Mouse (Mus musculus) heart, postnatal 14 days (tissue): Measurements from ENCODE around the gene Ralgps2. TPM values are rescaled to one million over a fixed set of nuclear protein-coding genes. Genes with fewer than 3 reads are reported as not detected.
A peak's percentile ranks its signal among the peaks of the same experiment; 100 is the strongest.

Experiments used
- DNase-seq, 2 experiments: peaks; one replicate each; pipeline ENCODE4 v3.0.0; 2021 to 2022
- intact Hi-C: fragments of 180-260 bp; cut with DNase I; formaldehyde crosslinking; loops from one replicate; pipeline ENCODE4 v1.15.1; 2025
- total RNA-seq, 2 experiments: library from RNA; stranded (reverse); gene quantifications; 2 replicates each; pipeline ENCODE4 v1.2.3; 2021

Gene Ralgps2
- total RNA-seq, 2 experiments from 2014 or later: 16.3 to 17.1 TPM

DNA sequence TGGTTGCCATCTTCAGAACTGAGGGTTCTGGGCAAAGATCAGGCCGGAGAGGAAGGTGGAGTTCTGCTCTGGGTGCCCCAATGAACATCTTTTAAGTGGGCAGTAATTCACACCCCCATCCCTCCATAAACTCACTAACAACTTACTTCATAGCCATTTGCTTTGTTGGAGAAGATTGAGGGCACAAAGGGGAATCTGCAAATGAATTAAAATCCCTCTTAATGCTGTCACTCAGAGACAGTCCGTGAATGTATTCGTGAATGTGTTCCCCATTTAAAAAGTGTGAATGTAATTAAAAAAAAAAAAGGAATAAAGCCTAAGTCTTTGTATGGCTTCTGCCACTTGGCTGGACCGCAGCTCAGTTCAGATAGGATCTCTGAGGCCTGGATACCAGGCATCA, 159.8 kb downstream of the Ralgps2 start:
- no peak for DNase-seq
- intact Hi-C loops: no loop called here

DNA sequence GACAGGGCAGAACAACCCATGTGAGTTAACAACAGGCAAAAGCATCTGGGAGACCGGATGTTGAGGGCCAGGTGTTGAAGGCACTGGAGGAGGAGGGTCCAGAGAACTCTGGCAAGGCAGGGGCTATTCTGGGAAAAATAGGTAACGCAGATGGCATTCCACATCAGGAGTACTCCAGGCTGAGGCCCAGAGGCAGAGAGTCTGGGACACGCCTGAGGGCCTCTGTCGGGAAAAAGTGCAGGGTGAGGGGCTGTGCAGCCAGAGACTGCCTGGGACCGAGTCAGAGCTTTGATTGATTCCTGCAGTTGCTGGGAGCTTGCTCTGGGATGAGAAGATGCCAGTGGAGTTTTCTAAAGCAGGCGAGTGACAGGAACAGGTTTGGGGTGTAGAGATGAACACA, 160.4 kb downstream of the Ralgps2 start:
- intact Hi-C loops: no loop called here
- DNase-seq: no peak

DNA sequence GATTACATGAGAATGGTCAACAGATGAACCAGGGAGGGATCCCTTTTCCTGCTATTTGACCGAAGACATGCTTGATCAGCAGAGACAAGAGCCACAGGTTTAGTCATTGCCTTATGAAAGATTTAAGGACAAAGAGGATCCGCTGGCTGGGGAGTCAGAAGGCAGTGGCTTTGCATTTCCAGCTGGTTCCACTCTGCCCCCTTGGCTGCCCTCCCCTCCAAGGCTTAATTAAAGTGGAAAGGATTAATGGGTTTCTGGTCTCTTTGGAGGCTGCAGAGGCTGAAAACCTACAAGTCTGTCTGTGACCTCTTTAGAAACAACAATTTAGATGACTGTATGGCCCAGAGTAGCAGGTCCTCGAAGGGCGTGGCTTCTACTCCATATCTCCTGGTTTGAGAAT, 161.5 kb downstream of the Ralgps2 start:
- intact Hi-C loops: no loop called here

DNA sequence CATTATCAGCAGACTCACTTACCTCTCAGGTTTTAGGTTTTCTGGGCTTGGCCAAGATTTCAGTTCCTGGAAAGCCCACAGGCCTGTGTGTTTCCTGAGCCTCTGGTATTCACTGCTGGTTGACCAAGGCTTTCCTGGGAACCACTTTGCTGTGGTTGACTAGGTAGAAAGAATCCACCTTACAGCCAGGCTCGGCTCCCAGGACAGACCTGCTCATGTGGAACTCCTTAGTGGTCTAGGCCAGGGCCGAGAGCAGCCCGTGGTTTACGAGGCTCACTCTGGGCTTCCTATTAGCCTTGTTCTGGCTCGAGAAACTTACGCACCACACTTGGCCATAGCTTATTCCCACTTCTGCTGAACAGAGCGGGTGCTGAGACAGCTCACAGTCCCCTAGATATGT, 163.4 kb downstream of the Ralgps2 start:
- DNase-seq: no peak
- intact Hi-C loops: no loop called here

More for the DNA sequence above, 161.5 kb downstream of the Ralgps2 start:
- DNase-seq: no peak

DNA sequence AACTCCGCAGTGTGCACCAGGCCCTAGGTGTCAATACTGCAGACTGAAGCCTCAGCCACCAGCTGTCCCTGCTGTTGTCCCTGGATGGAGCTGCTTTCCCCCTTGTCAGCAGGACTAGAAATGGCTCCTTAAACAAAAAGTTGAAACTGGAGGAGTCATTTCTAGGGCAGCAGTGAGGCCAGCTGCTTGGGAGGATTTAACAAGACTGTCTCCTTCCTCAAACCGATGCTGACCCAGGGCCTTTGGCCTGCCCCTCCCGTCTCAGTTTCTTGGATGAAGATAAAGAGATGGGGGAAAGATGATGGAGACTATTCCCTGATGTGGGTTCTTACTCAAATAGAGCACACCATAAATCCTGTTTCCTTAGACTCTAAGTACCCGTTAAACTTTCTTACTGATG, 164.2 kb downstream of the Ralgps2 start:
- intact Hi-C loops: no loop called here
- DNase-seq: no peak

DNA sequence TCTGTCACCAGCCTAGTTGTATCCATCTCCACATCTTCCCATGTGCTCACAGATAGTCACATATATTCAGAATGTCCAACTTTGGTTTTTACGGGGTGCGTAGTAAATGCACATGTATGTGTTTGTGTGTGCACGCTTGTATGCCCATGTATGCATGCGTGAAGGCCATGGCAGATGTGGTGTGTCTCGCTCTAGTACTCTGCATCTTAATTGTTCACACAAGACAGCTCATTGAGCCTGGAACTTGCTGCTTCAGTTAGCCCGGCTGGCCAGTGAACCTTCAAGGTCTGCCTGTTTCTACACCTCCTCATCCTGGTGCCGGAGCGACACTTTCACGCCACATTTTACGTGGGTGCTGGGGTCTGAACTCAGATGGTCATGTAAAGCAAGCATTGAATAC, 168.6 kb downstream of the Ralgps2 start:
- no peak for DNase-seq
- intact Hi-C loops: no loop called here

DNA sequence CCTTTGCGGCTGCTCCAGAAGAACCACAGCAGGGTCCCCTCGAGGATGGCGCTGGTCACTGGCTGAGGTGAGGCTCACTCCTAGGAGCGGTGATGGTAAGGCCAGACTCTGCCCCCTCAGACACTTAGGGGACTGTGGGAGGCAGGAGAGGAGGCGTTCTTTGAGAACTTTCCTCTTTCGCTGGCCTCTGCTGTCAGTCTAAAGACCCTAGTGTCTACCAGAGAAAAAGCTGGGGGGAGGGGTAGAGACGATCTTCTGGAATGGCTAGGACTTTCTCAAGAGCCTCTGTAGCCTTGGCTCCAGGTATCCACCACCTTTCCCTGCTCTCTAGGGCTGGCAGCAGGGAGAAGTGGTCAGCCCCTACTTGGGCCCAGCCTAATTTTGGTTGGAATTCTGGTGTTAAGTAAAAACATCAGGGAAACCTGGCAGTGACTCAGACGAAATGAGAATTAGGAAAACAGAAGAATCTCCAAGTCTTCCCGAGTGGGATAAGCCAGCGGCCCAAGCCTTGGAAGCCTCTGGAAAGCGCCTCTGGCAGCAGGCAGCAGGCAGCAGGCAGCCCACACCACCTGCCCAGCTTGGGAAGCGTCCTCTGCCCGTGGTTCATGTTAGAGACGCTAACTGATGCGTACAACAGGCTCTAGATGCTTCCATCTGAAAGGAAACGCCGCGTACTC, 169.7 kb downstream of the Ralgps2 start:
- DNase-seq: no peak
- intact Hi-C loops: no loop called here

DNA sequence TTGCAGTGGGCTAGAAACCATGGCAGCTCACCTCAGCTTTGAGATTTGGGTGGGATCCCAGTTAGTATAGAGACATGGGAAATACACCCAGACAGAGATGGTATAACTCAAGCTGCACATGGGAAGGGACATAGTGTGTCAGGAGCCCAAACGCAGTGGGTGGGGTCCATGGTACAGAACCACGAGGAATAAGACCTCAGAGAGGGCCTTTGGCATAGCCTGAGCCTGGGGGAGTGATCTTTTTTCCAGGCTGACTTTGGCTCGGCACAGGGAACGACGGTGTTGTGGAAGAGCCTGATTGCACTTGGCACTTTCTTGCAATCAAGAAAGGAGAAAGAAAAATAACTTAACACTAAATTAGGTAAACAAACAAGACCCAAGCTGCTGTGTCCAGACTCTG, 170.3 kb downstream of the Ralgps2 start:
- no peak for DNase-seq
- intact Hi-C loops: no loop called here

DNA sequence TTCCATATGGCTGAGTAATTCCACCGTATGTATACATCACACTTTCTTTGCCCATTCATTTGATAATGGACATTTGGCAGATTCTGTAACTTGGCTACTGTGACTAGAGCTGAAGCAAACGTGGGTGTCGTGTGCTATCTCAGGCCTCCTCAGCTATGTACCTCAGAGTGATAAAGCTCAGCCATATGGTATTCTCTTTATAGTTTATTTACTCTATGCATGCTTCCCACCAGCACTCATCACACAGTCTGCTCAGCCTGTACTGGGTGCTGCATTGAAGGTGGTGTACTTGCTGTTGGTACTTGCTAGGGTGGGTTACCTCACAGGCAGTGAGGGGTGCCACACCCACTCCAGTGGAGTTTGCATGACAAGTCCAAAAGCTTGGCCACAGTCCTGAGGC, 174.1 kb downstream of the Ralgps2 start:
- intact Hi-C loops: no loop called here
- no peak for DNase-seq

DNA sequence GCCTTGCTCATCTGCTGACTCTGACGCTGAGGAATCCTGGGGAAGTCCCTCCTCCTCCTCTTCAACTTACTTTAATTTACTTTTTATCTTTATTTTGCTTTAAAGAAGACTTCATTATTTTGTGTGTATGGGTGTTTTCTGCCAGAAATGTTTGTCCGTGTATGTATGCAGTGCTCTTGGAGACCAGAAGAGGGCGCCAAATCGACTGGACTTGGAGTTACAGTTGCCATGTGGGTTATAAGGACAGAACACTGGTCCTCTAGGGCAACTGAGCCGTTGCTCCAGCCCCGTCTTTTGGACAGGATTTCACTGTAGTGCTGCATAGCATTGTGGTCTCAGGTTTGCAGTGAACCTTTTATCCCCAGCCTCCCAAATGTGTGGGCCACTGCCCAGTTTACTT, 174.8 kb downstream of the Ralgps2 start:
- no peak for DNase-seq
- intact Hi-C loops: no loop called here

DNA sequence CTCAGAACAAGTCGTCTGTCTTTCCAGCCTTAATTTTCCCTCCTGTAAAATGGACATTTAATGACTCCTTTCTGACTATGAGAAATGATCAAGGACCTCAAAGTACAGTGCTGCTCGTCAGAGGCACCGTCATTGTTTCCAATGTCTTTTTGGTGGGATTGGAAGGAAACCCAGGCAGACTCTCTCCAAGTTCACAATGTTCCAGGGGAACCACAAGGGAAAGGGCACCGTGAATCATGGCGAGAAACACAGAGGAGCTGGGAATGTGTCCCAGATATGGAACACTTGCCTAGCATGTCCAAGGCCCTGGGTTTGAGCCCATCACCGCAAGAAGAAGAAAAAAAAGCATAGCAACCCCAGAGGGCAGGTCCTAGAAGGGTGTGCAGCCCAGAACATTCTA, 176.1 kb downstream of the Ralgps2 start:
- DNase-seq: no peak
- intact Hi-C loops: no loop called here

DNA sequence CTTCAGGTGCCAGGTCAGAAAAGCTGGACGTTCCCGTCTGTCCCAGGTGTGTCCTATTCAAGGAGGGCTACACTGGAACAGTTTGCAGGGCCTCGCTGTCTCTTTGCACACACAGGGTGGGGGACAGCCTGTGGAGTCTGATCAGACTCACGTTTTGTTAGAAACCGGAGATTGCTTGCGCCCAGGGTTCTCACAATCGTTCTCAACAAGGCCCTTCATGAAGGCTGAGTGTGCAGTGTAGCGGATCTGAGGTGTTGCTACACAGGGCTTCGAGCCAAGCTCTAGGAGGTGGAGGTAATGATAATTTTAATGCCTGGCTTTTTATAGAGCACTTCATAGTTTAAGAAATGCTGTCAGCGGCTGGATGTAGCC, 178.0 kb downstream of the Ralgps2 start:
- no peak for DNase-seq
- intact Hi-C loops: no loop called here

DNA sequence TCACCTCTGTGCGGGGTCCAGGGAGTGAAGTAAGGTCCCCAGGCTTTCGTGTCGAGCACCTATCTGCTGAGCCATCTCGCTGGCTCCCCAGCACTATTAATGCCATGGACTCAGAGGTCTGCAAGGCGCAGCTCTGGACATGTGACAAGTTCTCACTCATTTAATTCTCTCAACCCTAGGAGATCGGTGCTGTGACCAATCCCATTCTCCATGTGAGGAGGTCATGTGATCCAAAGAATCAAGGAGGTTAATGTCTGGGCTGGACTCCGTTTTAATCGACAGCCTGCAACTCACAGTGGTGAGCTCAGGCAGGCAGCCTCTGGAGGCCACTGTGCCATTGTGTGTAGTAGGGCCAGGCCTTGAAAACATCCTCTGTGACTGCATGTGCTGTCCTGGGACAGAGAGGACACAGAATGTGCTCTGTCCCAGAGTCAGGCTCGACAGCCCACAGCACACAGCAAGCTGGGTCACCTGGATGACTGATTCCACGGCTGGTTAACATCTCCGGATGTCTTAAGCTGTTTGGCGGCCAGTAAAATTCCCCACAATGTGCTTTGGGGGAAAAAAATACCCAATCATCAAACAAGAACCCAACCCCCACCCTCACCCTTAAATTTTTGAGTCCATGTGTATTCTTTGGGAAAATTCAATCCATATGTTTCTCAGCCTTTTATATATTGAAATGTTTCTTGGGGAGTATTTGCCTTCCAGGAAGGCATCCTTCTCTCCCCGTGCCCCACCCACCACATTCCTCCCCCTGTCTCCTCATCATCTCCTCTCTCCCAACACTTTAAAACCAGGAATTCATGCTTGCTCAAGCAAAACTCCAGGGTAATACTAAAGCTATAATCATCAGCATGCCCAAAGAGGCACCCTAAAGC, 178.6 kb downstream of the Ralgps2 start:
- no peak for DNase-seq
- intact Hi-C loops: no loop called here

DNA sequence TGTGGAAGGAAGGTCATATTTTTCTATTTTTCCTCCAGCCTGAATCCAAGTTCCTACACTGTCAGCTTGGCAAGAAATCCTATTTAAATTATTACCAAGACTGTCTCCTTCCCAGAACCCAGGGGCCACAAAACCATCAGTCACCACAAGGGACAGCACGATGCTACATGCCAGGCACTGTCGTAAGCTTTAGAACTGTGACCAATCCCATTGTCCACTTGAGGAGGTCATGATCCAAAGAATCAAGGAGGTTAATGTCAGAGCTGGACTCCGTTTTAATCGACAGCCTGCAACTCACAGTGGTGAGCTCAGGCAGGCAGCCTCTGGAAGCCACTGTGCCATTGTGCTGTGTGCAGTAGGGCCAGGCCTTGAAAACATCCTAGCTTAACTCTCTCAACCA, 181.1 kb downstream of the Ralgps2 start:
- intact Hi-C loops: no loop called here

DNA sequence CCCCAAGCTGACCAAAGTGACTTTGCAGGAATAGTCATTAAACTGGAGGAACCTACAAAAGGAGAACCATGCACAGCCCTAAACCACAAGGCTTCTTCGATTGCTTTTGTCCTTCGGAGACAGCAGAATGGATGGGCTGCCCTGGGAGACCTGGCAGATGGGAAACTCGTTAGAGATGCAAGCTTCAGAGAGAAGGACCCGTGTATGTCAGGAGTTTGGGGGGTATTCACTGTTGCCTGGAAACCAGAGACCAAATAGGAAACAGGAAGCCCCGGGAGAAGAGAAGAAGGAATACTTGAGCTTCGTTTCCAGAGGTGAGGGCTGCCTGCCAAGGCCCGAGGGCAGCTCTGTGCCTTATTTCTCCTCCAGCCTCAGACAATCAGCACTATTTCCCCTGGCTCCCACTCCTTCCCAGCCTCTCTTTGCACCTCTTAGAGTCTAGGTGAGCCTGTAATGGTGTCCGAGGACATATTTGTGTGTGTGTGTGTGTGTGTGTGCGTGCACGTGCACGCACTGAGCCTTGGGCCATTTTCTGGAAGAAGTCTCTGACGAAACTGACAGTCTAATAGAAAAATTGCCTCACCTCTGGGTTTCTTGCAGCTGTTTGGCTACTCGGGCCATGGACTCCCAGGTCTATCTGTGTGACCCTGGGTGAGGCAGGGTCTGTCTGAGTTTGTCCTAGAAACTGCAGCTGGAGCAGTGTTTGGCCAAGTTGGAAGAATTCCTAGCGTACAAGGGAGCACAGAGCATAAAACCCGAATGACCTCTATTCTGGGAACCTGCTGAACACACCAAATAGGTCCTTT, 184.6 kb downstream of the Ralgps2 start:
- intact Hi-C loops: no loop called here
- DNase-seq: peak; percentile 40 to 41

More for the DNA sequence above, 181.1 kb downstream of the Ralgps2 start:
- DNase-seq: no peak

Other genes starting within 250 kb of the Ralgps2 start
- gene Fam20b, start 220.5 kb downstream of the Ralgps2 start, total RNA-seq: 10 to 100 TPM; 40.2 to 42.5 TPM
- 1 to 10 TPM; 2.3 to 3.1 TPM for gene Angptl1, start 101.1 kb downstream of the Ralgps2 start, total RNA-seq
- gene Tex35, start 169.1 kb upstream of the Ralgps2 start, total RNA-seq: not detected